Mouse (Mus musculus) G1E (cell line): ENCODE measurements at regions not wholly inside any gene's neighbourhood (a gene's known extent, or its start where the extent isn't known, plus 50 kb on each side); places are given as distances from the start of the nearest gene placed in this dataset.

Experiments used
- CTCF ChIP-seq: IDR thresholded peaks from 2 replicates; pipeline ENCODE4 v1.5.1; 2012; ENCODE audit warnings: low read depth, low read length, inconsistent platforms, mixed read lengths
- GATA1 ChIP-seq: IDR thresholded peaks from 2 replicates; pipeline ENCODE4 v1.6.1; 2012; ENCODE audit warnings: borderline replicate concordance, low read length, inconsistent platforms, mixed read lengths
- POLR2AphosphoS5 ChIP-seq: IDR thresholded peaks from 2 replicates; pipeline ENCODE4 v1.6.1; 2012; ENCODE audit warnings: low read depth, low read length, inconsistent platforms; ENCODE audit not compliant: insufficient replicate concordance
- TAL1 ChIP-seq: conservative IDR thresholded peaks from 2 replicates; pipeline ENCODE4 v1.6.1; 2012; ENCODE audit warnings: low read depth, low read length, inconsistent platforms, mixed read lengths

DNA sequence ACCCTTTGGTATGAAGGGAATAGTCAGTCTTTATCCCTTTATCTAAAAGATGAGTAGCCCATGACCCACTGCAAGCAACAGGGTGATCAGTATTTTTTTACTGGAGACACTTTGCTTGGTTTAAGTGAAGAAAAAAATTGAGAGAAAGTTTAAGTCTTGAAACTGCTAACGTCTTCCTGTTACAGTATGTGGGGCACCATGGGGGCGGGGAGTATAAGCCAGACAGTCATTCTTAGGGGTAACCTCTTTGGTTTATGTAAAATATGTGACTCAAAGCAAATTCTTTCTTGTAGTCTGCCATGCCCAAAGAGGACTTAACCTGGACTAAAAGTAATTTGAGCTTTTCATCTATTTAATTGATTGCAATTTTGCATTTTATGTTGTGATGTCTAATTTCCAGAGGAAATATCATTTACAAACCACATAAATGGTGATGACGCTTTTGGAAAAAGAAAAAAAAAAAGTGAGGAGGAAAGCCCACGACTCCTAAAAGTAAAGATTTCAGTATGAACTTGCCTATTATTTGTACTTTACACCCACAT, 166.2 kb upstream of the Bcl6 start:
- TF ChIP-seq CTCF = no peak
- TF ChIP-seq GATA1 = no peak
- no peak for TF ChIP-seq TAL1
- TF ChIP-seq POLR2AphosphoS5 = no peak
